Mouse (Mus musculus) G1E (cell line): ENCODE results near the gene Card14. TPM values are rescaled to one million over a fixed set of nuclear protein-coding genes. Genes with fewer than 3 reads are reported as not detected.

ENCODE experiments used
- ATAC-seq: 2 replicates; pipeline ENCODE4 v1.8.0; 2016; ENCODE audit warnings: mild to moderate bottlenecking; ENCODE audit not compliant: insufficient number of reproducible peaks, poor library complexity, low FRiP score, severe bottlenecking; ENCODE audit errors: extremely low read depth
- DNase-seq: peaks from one replicate; pipeline ENCODE4 v3.0.0; 2012; ENCODE audit warnings: low spot score
- H3K27me3 ChIP-seq: 2 replicates; pipeline ENCODE4 v1.6.1; 2012; ENCODE audit warnings: mild to moderate bottlenecking, low read length, inconsistent platforms; ENCODE audit not compliant: insufficient read depth
- H3K36me3 ChIP-seq: replicated peaks from 2 replicates; pipeline ENCODE3; 2012; ENCODE audit warnings: mild to moderate bottlenecking, inconsistent platforms
- H3K4me1 ChIP-seq: 2 replicates; pipeline ENCODE4 v1.6.1; 2012; ENCODE audit warnings: low read depth, low read length, inconsistent platforms, mixed read lengths; ENCODE audit not compliant: insufficient read depth
- H3K4me3 ChIP-seq: 2 replicates; pipeline ENCODE4 v1.5.1; 2012; ENCODE audit warnings: low read depth, mild to moderate bottlenecking, inconsistent platforms, low read length, moderate library complexity, mixed read lengths
- H3K9me3 ChIP-seq: replicated peaks from 2 replicates; pipeline ENCODE4 v1.6.1; 2012; ENCODE audit warnings: inconsistent platforms
- CTCF ChIP-seq: IDR thresholded peaks from 2 replicates; pipeline ENCODE4 v1.5.1; 2012; ENCODE audit warnings: low read depth, low read length, inconsistent platforms, mixed read lengths
- GATA1 ChIP-seq: IDR thresholded peaks from 2 replicates; pipeline ENCODE4 v1.6.1; 2012; ENCODE audit warnings: borderline replicate concordance, low read length, inconsistent platforms, mixed read lengths
- GATA2 ChIP-seq: IDR thresholded peaks from 2 replicates; pipeline ENCODE4 v1.6.1; 2012; ENCODE audit warnings: low read depth, low read length, inconsistent platforms, borderline replicate concordance
- POLR2AphosphoS5 ChIP-seq: IDR thresholded peaks from 2 replicates; pipeline ENCODE4 v1.6.1; 2012; ENCODE audit warnings: low read depth, low read length, inconsistent platforms; ENCODE audit not compliant: insufficient replicate concordance
- TAL1 ChIP-seq: conservative IDR thresholded peaks from 2 replicates; pipeline ENCODE4 v1.6.1; 2012; ENCODE audit warnings: low read depth, low read length, inconsistent platforms, mixed read lengths
- polyA plus RNA-seq: library from polyadenylated mRNA; stranded (reverse); fragments of >175 nt; gene quantifications from 2 replicates; pipeline ENCODE4 v1.2.3, GENCODE M21; 2012
- total RNA-seq, 2 experiments: library from RNA; stranded (forward) in 1 of 2; stranded (reverse) in 1 of 2; fragments of 200-1000 nt in 1 of 2; fragments of >200 nt in 1 of 2; fragmentation: Nextera tagmentation in 1 of 2; gene quantifications; 2 replicates each; pipeline ENCODE4 v1.2.3; 2014 to 2017

Gene Card14
- total RNA-seq (2014; fragmentation: Nextera tagmentation): not detected in 2 replicates
- 0.11 TPM in 1 of 2 replicates, not detected in the other for total RNA-seq (2017)
- polyA plus RNA-seq: not detected in 2 replicates

DNA sequence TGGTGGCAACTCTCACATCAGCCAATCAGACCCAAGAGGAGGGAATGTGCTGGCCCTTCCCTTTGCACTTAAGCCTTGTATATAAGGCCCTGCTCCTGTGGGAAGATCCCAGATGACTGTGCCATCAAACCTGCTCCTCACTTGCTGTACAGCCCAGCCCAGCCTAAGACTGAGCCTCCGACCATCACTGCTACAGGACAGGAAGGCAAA is at the start of gene Card14:
Card14 (plus strand) TSS at position 111 of the 210 bp plus-strand sequence.
- DNase-seq (no peak), ATAC-seq (no peak)
- H3K4me3 ChIP-seq: no peak within 1 kb of the TSS
- H3K27me3 ChIP-seq: peaks cover 61% of the 10 kb centered on the region
- no peaks in the 10 kb centered on the region for H3K36me3 ChIP-seq
- no peaks in the 10 kb centered on the region; the same call in 1 of the 2 replicates for H3K9me3 ChIP-seq
- TF ChIP-seq POLR2AphosphoS5 (no peak), GATA1 (no peak), TAL1 (no peak), GATA2 (no peak), CTCF (no peak)
- H3K4me1 ChIP-seq: peaks cover 4% of the 10 kb centered on the region

DNA sequence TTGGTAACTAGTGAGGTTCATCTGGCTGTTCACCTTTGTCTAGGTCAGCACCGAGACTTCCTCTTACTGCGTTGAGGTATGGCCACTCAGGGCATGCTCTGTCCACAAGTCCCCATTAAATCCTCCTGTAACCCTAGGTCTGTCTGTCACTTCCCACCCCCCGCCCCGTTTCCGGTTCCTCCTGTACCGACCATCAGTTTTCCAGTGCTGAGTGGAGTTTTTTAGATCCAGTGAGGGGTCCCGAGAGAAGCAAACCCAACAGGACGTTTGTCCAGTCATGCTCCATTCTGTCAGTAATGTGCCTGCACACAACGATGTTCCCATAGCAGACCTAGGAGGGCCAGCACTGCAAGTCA is 49.4 kb upstream of the Card14 start:
- ATAC-seq (no peak), DNase-seq (no peak)
- Histone ChIP-seq H3K9me3 (no peaks in the 10 kb centered on the region), H3K4me1 (no peaks in the 10 kb centered on the region; the same call in 1 of the 2 replicates), H3K4me3 (no peak overlapping the region), H3K27me3 (peaks cover 33% of the 10 kb centered on the region), H3K36me3 (no peaks in the 10 kb centered on the region)
- TF ChIP-seq GATA2 (no peak), POLR2AphosphoS5 (no peak), GATA1 (no peak), TAL1 (no peak), CTCF (no peak)

DNA sequence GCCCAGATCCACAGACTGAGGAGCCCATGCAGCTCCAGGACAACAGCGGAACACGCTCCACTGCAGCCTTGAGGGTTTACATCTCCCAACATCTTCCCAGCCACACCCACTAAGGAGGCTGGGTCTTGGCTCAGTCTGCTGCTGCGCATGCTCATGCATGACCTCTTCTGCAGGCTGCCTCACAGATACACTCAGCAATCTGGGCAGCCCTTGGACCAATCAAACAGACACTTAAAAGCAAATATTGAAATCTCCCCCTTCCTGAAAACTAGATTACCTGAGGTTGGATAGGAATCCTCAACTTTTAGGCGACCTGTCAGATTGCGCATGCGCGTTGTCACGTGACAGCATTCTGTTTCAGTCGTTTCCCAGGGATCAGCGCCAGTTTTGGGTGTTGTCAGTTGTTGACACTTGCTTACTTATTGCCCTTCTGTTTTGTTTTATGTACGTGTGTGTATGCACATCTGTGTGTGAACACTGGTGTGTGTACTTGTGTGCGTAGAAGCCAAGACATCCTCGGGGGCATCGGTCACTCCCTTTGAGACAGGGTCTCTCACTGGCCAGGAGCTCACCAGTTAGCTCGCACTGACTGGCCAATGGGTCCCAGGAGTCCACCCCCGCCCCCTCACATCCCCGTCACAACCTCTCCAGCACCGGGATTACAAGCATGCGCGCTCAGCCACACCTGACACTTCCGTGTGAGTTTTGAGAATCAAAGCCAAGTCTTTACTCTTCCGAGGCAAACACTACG is 48.8 kb upstream of the Card14 start:
- peaks cover 35% of the 10 kb centered on the region for H3K27me3 ChIP-seq

DNA sequence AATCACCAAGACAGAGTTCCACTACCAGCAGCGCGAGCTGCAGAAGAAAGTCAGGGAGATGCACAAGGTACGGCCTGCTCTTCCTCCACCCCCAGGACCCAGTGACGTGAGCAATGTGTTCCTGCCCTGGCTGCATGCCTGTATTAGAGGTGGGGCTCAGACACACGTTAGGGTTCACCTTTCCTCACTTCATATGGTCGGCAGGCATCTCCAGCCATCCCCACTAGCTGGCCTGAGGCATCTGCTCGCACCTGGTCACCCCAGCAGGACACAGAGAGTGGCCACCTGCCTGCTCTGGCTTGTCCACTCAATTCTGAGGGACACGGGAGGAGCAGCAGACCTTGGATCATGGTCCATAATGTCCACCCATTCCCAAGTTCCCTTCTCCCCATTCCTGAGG is 47.6 kb upstream of the Card14 start:
- DNase-seq: no peak
- no peak for ATAC-seq
- Histone ChIP-seq H3K4me3 (no peak overlapping the region; the same call in 1 of the 2 replicates), H3K4me1 (no peaks in the 10 kb centered on the region), H3K27me3 (peaks cover 39% of the 10 kb centered on the region), H3K36me3 (no peaks in the 10 kb centered on the region), H3K9me3 (no peaks in the 10 kb centered on the region)
- TF ChIP-seq TAL1 (no peak), GATA1 (no peak)

More for the DNA sequence above, 48.8 kb upstream of the Card14 start:
- Histone ChIP-seq H3K4me1 (no peaks in the 10 kb centered on the region), H3K9me3 (no peaks in the 10 kb centered on the region), H3K36me3 (no peaks in the 10 kb centered on the region), H3K4me3 (no peak overlapping the region)
- no peak for TF ChIP-seq POLR2AphosphoS5
- no peak for TF ChIP-seq TAL1
- TF ChIP-seq CTCF: no peak
- no peak for TF ChIP-seq GATA1
- no peak for TF ChIP-seq GATA2
- no peak for DNase-seq
- ATAC-seq: no peak

DNA sequence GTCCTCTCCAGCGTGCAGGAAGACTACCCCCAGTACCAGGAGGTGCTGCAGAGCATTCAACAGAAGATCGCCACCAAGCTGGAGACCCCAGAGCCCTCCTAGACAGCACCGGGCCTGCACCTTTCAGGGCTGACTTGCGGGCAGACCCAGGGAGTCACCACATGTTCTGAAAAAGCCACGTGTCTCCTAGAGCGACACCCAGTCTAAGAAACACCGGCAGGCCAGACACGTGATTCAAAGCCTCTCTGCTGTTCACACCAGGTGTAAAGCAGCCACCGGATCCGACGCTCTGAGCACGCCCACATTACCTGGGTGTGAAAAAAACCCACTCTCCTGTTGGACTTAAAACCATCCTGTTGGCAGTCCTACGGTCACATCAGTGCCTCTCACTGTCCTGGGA is 43.2 kb upstream of the Card14 start:
- Histone ChIP-seq H3K27me3 (peaks cover 36% of the 10 kb centered on the region), H3K9me3 (no peaks in the 10 kb centered on the region), H3K4me3 (no peak overlapping the region), H3K36me3 (peaks cover 7% of the 10 kb centered on the region), H3K4me1 (peaks cover 31% of the 10 kb centered on the region)
- no peak for DNase-seq
- TF ChIP-seq CTCF (no peak), GATA1 (no peak), TAL1 (no peak), POLR2AphosphoS5 (no peak), GATA2 (no peak)
- ATAC-seq: no peak

DNA sequence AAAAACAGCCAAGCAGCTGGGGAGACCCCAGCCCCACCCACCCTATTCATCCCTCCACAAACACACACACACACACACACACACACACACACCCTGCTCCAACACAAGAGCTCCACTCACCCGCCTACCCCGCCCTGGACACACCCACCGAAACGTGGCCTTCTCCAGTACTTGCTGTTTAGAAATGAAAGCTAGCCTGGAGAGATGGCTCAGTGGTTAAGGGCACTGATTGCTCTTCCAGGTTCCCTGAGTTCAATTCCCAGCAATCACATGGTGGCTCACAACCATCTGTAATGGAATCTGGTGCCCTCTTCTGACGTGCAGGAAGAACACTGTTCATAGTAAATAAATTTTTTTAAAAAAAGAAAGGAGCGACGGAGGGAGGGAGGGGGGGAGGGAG is 41.8 kb upstream of the Card14 start:
- Histone ChIP-seq H3K4me1 (peaks cover 45% of the 10 kb centered on the region), H3K4me3 (no peak overlapping the region), H3K36me3 (peaks cover 21% of the 10 kb centered on the region), H3K27me3 (peaks cover 24% of the 10 kb centered on the region), H3K9me3 (no peaks in the 10 kb centered on the region)
- TF ChIP-seq GATA1 (no peak), GATA2 (no peak), TAL1 (no peak)
- DNase-seq (no peak), ATAC-seq (no peak)

DNA sequence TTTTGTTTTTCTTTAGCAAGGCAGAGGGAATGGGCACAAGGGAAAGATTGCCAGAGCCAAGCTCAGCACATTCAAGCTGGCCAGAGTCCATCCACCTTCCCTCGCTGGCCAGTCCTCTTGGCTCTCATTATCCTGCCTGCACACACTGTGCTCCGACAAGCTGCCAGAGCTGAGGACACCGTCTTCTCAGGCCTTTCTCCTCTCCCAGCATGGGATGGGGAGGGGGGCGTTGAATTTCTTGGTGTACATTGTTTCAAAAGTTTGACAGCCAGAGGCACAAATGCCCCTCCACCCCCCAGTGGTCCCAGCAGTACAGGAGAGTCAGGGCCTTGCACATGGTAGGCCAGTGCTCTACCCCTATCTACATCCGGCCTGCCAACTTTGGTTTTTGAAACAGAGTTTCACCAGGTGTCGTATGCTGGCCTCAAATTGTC is 40.3 kb upstream of the Card14 start:
- Histone ChIP-seq H3K36me3 (peaks cover 35% of the 10 kb centered on the region), H3K4me1 (peaks cover 52% of the 10 kb centered on the region), H3K27me3 (peaks cover 14% of the 10 kb centered on the region), H3K4me3 (peak overlapping the region; percentile 93; the same call in 1 of the 2 replicates), H3K9me3 (no peaks in the 10 kb centered on the region)
- TF ChIP-seq CTCF: no peak
- no peak for TF ChIP-seq TAL1
- no peak for TF ChIP-seq GATA2
- no peak for TF ChIP-seq GATA1
- no peak for TF ChIP-seq POLR2AphosphoS5
- ATAC-seq (no peak), DNase-seq (no peak)
